Mouse (Mus musculus): ENCODE measurements around the gene Plekha6.

GRCm38 (mm10) chr1:133325951-133326350 is 161.9 kb downstream of the Plekha6 start:
- TF ChIP-seq POLR2A (IDR thresholded peaks at IDR 0.05; ENCODE audit: low read depth, low read length) (no peak), CTCF (IDR thresholded peaks at IDR 0.05; ENCODE audit: extremely low read depth, insufficient read length, insufficient replicate concordance, low read depth, low read length) (no peak)

Measured in small intestine, adult 2 months (tissue).